Mouse (Mus musculus) myocyte (in vitro differentiated cells): Measurements from ENCODE around the gene 4930451I11Rik.

Experiments
- MYOD1 ChIP-seq, 3 experiments: IDR thresholded peaks; one replicate each; pipeline ENCODE4 v1.6.1; 2011; ENCODE audit warnings: control low read depth in 2 of 3, low read depth in 2 of 3, mild to moderate bottlenecking in 2 of 3, moderate library complexity in 1 of 3; ENCODE audit not compliant: insufficient read length in 2 of 3, control insufficient read depth in 1 of 3
- POLR2A ChIP-seq: IDR thresholded peaks from one replicate; pipeline ENCODE4 v1.6.1; 2011; ENCODE audit warnings: low read depth, mild to moderate bottlenecking, control low read depth, moderate library complexity; ENCODE audit not compliant: insufficient read length
- POLR2AphosphoS2 ChIP-seq: IDR thresholded peaks from one replicate; pipeline ENCODE4 v1.6.1; 2011; ENCODE audit warnings: low read depth, control low read depth; ENCODE audit not compliant: insufficient read length

DNA sequence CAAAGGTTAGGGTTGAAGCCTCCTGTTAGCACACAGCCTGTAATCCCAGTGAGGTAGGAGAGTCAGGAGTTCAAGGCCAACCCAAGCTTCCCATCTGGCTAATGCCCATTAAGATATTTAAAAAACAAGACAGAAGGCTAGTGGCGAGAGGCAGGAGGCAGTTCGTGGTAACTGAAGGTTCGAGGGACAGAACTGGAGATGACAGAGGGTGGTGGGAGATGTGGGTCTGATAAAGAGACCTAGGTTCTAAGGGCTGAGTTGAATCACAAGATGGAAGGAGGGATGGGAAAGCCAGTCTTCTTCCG, 15.6 kb upstream of the 4930451I11Rik start, which contains the start of gene Doc2a:
- TF ChIP-seq POLR2A = no peak
- no peak for TF ChIP-seq MYOD1 (IDR thresholded peaks at IDR 0.05; ENCODE audit: control insufficient read depth in 1 of 3, insufficient read length in 2 of 3, low read depth in 2 of 3)
- no peak for TF ChIP-seq POLR2AphosphoS2
